Mouse (Mus musculus) naive thymus-derived CD4-positive, alpha-beta T cell, adult 2 months (primary cell): ENCODE results near the gene Cacna2d2.

Experiments used
- DNase-seq: peaks from one replicate; pipeline ENCODE4 v3.0.0-alpha.2; 2011; ENCODE audit warnings: low read depth

The Cacna2d2 gene

GRCm38 (mm10) chr9:107399491-107399971, at the start of gene Cacna2d2:
TSS of gene Cacna2d2 (plus strand) at chr9:107399612.
- DNase-seq: no peak

- DNase-seq: no peak
Measured at GRCm38 (mm10) chr9:107354826-107355225, 44.6 kb upstream of the Cacna2d2 start.

GRCm38 (mm10) chr9:107355870-107356765, 43.3 kb upstream of the Cacna2d2 start:
- DNase-seq: peak; percentile 80

GRCm38 (mm10) chr9:107357651-107358050, 41.8 kb upstream of the Cacna2d2 start:
- peak; percentile 83 for DNase-seq

DNA sequence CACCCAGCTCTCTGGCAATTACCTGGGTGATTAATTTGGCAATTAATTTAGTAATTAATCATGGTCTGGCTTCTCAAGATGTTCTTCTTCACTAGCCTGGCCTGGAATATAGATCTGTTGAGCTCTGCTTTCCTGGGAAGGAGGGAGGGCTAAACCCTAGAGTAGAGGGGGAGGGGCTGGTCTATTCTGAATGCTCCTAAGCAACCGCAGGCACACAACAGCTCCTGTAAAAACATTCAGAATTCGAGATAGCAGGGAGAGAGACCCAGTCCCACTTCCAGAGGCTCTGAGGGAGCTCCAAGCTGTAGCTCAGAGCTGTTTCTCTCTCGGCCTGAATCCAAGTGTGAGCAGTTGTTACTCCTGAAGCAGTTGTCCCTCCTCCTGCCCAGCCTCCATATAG, 38.4 kb upstream of the Cacna2d2 start:
- no peak for DNase-seq

- peak; percentile 72 for DNase-seq
Measured at GRCm38 (mm10) chr9:107366644-107367043, 32.8 kb upstream of the Cacna2d2 start.

DNA sequence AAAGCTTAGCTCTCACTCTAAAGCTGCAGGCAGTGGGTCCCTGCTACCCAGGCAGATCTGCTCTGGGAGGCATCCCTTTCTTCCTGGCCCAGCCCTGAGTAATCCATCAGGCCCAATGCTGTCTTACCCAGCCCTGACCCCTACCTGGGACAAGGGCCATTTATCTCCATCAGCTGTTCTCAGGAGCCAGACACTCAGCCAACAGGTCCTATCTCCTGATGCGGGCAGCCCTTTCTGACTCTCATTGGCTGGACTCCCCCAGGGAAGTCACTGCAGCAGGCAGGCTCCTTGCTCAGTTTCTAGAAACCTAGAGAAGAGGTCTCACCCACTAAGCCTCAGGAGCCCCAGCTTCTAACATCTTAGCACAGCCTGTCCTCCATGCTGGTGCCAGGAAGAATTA, 31.1 kb upstream of the Cacna2d2 start:
- DNase-seq: no peak

DNA sequence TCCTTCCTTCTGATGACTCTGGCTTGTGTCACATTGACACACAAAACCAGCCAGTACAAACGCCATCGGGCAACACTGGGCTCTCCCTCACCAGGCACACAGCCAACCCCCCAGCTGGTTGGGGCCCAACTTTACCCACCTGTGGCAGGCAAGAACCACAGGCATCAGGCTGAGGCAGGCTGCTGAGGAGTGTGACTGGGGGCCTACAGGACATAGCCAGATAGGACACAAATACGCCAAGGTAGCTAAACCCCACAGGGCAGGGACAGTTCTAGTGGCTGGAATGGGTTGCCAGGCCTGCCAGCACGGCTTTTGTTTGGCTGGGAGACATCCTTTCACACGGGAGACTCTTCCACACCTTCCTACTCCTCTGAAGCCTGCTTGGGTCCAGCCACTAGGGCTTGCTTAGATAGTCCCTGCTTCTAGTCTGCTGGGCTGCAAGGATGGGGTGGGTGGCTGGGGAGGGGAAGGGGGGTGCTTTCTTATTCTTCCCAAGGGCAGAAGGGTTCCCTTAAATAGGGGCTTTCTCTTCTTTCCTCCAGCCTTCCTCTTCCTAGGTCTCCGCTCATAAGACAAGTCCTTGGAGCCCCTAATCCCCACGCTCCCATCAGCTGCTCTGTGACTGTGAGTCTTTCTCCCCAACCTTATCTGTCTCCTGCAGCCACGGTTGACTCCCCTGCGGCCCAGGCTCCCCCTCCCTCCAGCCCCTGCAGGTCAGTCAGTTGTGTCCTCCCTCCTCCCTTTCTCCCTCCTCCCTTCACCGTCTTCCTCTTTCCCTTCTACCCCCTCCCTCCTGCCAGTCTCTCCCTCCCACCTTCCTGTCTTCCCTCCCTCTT, 29.9 kb upstream of the Cacna2d2 start:
- no peak for DNase-seq

DNA sequence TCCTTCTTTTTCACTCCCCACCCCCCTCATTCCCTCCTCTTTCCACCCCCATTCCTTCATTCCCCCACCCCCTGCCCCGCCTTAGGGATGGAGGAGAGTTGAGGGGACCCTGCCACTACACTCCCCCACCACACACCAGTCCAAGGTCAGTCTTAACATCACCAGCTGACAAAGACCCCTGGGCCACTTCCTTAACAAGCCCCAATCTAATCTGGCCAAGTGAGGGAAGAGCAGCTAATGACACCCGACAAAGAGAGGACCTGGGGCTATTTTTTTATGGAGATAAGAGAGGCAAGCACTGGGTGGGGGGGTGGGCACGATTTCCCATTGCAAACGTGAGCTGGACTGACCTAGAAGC, 29.3 kb upstream of the Cacna2d2 start:
- DNase-seq: no peak

DNA sequence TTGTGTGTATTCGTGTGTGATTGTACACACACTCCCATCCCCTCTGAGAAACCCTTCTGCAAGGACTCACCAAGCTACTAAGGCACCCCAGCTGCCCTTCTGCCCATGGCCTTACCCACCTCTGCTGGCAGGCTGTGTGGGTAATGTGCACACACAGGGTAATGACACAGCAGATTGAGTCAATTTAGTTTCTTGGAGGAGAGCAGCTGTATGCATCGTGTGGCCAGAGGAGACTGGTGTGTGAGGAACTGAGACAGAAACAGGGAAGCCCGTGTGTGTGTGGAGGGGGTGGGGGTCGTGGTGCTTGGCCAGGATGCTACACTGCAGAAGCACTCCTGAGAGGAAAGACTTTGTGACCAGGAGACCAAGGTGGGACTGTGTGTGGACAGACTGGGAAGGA, 27.0 kb upstream of the Cacna2d2 start:
- DNase-seq: no peak

DNA sequence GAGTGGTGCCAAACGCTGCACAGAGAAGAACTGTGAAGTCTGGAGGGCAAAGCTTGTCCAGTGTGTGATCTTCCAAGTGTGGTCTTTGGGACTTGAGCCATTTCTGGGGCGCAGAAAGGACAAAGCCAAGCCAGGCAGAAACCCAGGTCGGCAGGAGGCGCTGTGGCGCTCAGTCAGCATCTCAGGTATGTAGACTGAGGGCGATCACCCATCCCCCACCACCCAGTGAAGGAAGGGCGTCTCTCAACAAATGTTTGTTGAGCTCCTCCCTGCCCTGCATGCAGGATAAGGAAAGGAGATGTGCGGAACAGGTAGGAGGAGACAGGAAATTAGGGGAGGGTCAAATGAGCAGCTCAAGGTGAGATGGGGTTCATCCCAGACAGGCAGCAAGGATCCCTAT, 24.8 kb upstream of the Cacna2d2 start:
- peak; percentile 23 for DNase-seq

DNA sequence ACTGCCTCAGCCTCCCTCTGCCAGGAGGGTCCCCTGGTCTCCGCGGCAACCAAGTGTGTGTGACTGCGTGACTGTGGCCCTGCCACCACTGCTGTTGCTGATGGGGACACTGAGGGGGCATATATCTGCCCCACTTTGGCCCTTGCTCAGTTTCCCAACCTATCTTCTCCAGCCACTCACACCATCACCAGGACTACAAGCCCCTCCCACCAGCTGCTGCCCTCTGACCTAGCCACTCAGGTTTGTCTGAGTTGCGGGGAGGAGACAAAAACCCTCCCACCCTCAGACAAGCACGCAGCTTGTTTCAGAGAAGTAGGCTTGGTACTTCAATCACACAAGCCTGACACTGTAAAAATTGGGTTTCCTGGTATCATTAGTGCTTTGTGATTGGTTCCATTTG, 24.0 kb upstream of the Cacna2d2 start:
- no peak for DNase-seq

DNA sequence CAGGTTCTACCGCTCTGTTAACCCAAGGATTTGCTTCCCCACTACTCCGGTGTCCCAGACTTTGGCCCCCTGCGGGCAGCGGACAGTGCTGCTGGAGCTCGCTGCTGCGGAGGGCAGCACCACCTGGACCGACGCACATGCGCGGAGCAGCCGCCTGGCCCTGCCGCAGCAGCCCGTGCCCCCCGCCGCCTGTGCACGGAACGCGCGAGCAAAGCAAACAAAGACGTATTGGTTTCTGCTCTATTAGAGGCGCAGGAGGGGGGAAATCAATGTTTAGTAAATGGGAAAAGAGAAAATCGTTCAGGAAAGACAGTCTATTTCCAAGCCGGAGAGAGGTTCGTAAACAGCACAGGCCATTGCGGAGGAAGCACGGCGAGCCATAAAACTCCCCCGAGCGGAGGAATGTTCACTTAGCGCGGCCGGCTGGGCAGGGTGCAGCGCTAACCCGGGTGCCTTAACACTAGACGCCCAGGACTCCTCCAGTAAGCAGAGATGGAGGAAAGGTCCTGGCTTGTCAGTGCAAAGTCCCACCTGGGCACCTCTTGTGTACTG, 21.4 kb upstream of the Cacna2d2 start:
- DNase-seq: no peak

DNA sequence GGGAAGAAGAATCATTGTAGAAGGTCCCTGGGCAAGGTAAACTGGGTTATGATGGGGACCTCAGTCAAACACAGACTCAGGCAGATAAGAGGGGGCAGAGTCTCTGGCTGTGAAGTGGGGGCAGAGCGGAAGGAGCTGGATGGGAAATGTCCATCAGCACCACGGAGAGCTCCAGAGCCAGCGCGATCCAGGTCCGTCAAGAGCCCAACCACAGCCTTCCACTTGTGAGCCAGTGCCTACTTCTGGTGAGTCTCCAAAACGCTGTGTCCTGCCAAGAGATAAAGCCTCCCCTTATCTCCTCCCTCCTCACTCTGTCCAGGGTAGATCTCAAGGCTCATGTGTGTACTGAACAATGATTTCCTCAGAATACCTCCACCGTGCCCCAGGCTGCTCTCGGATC, 17.7 kb upstream of the Cacna2d2 start:
- no peak for DNase-seq

GRCm38 (mm10) chr9:107384396-107384795, 15.0 kb upstream of the Cacna2d2 start:
- DNase-seq: no peak

- DNase-seq: peak; percentile 48
Measured at GRCm38 (mm10) chr9:107386722-107387121, 12.7 kb upstream of the Cacna2d2 start.

DNA sequence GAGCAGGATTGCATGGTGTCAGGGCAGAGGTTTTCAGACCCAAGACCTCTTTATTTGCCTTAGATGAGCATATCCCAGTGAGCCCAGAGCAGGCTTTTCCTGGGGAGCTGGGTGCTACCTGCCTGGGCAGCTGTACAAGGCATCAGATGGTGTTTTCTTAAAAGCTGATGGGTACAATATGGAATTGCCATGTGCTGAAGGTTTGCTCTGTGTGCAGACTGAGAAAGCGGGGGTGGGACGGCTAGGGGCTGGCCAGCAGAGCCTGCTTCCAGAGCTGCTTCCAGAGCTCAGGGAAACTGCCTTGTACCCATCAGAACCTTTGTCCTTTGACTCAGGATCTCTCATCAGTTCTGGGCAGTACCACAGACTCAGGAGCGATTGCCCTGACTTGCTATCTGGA, 11.7 kb upstream of the Cacna2d2 start:
- DNase-seq: no peak

DNA sequence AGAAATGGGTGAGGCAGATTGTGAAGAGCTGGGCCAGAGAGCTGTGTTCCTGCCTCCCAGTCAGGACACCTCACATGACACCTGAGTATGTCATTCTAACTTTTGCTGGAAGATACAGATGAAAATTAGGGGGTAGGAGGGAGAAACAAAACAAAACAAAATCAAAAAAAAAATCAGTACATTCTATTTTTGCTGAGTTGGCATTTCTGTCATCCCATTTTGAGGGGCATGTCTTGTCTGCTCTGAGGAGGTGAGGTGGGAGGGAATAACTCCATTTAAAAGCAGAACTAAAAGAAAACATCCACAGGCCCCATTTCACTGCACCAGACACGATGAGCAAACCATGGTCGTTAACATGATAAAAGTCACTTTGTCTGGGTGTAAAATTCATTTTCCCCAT, 11.1 kb upstream of the Cacna2d2 start:
- no peak for DNase-seq

GRCm38 (mm10) chr9:107396397-107396796, 3.0 kb upstream of the Cacna2d2 start:
- DNase-seq: no peak

DNA sequence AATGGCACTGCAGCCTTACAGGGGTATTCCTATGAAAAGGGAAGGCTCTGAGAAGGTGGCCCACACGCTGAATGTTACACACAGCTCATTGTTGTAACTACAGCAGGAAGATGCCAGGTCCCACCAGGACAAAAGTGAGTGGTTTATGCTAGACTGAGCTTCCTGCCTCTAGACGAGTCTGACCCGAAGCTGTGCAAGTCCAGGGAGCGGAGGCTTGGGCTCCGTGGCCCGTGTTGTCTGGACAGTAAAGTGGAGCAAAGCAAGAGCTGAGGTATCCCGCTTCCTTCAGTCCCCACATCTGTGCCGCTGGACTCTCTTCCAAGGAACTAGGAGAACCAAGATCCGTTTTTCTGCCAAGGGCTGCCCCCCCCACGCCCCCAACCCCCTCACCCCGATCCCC, 444 bp upstream of the Cacna2d2 start:
- no peak for DNase-seq

- DNase-seq: no peak
Measured at GRCm38 (mm10) chr9:107400060-107400511, 674 bp downstream of the Cacna2d2 start.

GRCm38 (mm10) chr9:107400666-107401285, 1.4 kb downstream of the Cacna2d2 start:
- no peak for DNase-seq
